Comparison of ENCODE assay signal across 8 mouse cellular contexts in genomic region chr17:27202919-27203357, GRCm38 (mm10). TPM values are rescaled to one million over a fixed set of nuclear protein-coding genes. Genes with fewer than 3 reads are reported as not detected.
DNase-seq lines count a peak whose midpoint lies in the region; ATAC-seq lines count a peak whose summit lies in the region.

No protein-coding gene starts in this region.

- no peaks in the 10 kb centered on the region for H3K27me3 ChIP-seq in kidney, embryonic 15.5 days
- no peaks in the 10 kb centered on the region for H3K27me3 ChIP-seq in intestine, embryonic 15.5 days (replicated peaks)

- peak overlapping the region; percentile 81 for H3K4me2 ChIP-seq in kidney, embryonic 15.5 days
- H3K4me2 ChIP-seq in intestine, embryonic 15.5 days (replicated peaks): peak overlapping the region; percentile 89

- H3K9ac ChIP-seq in kidney, embryonic 15.5 days: peak overlapping the region; percentile 96
- H3K9ac ChIP-seq in intestine, embryonic 15.5 days: peak overlapping the region; percentile 98

- H3K9me3 ChIP-seq in kidney, embryonic 15.5 days (replicated peaks): 0 out of 2 replicates have a peak, but pooled peaks cover 5% of the 10 kb centered on the region
- H3K9me3 ChIP-seq in intestine, embryonic 15.5 days: no peaks in the 10 kb centered on the region

- no peak for ATAC-seq in kidney, embryonic 15.5 days (replicated peaks; ENCODE audit: low FRiP score)
- ATAC-seq in intestine, embryonic 15.5 days: no peak
- no peak for ATAC-seq in monocyte, adult 5-6 weeks (replicated peaks; ENCODE audit: insufficient number of reproducible peaks, low FRiP score, low TSS enrichment, poor library complexity, severe bottlenecking)
- ATAC-seq in megakaryocyte-erythroid progenitor cell, adult 5-6 weeks (replicated peaks; ENCODE audit: low FRiP score, low TSS enrichment, poor library complexity, severe bottlenecking): no peak

- H3K27ac ChIP-seq in kidney, embryonic 15.5 days: peak overlapping the region; percentile 95; the same call in 1 of the 2 replicates
- no peak overlapping the region for H3K27ac ChIP-seq in brown adipose tissue, adult 24 weeks (replicated peaks; ENCODE audit: low read depth, low read length)
- H3K27ac ChIP-seq in intestine, embryonic 15.5 days: no peak overlapping the region; the same call in 1 of the 2 replicates

- 41% methylated on average over 14 of the region's 14 CpGs for WGBS in kidney, embryonic 15.5 days
- WGBS in intestine, embryonic 15.5 days: 36% methylated on average over 14 of the region's 14 CpGs

- H3K4me3 ChIP-seq in kidney, embryonic 15.5 days (replicated peaks): peak overlapping the region; percentile 90
- peak overlapping the region; percentile 88 for H3K4me3 ChIP-seq in brown adipose tissue, adult 24 weeks (ENCODE audit: insufficient read depth, low read depth, low read length)
- H3K4me3 ChIP-seq in intestine, embryonic 15.5 days (replicated peaks): peak overlapping the region; percentile 98

- H3K36me3 ChIP-seq in kidney, embryonic 15.5 days: peaks cover 45% of the 10 kb centered on the region
- peaks cover 22% of the 10 kb centered on the region for H3K36me3 ChIP-seq in intestine, embryonic 15.5 days

- H3K4me1 ChIP-seq in kidney, embryonic 15.5 days: peaks cover 61% of the 10 kb centered on the region
- peaks cover 5% of the 10 kb centered on the region for H3K4me1 ChIP-seq in brown adipose tissue, adult 24 weeks (ENCODE audit: control insufficient read depth, insufficient read depth, insufficient read length, low read length)
- H3K4me1 ChIP-seq in intestine, embryonic 15.5 days (replicated peaks): peaks cover 25% of the 10 kb centered on the region

- no peak for DNase-seq in kidney, adult 18-20 months
- DNase-seq in naive thymus-derived CD4-positive, alpha-beta T cell, adult 2 months (ENCODE audit: low read depth): peak; percentile 62
- DNase-seq in layer of hippocampus, postnatal 10 days (ENCODE audit: low spot score in 2 of 2): no peak

RNA-seq across cellular contexts. Expression of gene Lemd2, which starts 1.3 kb away (rescaled TPM):
- 13.3 and 16.7 TPM in 2 replicates for polyA plus RNA-seq in kidney, embryonic 15.5 days (2015; fragmentation: Nextera tagmentation; extraction: Ambion mirVana)
- 12.3 and 19.7 TPM in 2 replicates for polyA plus RNA-seq in brown adipose tissue, adult 24 weeks (2012; ENCODE audit: insufficient read depth, insufficient read length, missing spikeins)
- 10.9 and 12.2 TPM in 2 replicates for polyA plus RNA-seq in intestine, embryonic 15.5 days (2015; fragmentation: Nextera tagmentation; extraction: Ambion mirVana)
- 54.3 to 81.1 TPM (median 78.5 TPM) in 3 replicates for total RNA-seq in monocyte, adult 5-6 weeks (2017)
- 26.5 and 33.4 TPM in 2 replicates for total RNA-seq in megakaryocyte-erythroid progenitor cell, adult 5-6 weeks (2014; fragmentation: Nextera tagmentation)
- 15.0 and 31.4 TPM in 2 replicates for total RNA-seq in megakaryocyte-erythroid progenitor cell, adult 5-6 weeks (2017)
- 10 to 100 TPM; 48.4 to 56.2 TPM for total RNA-seq in layer of hippocampus, postnatal 10 days (2021)

RNA-seq across cellular contexts. Expression of gene Ip6k3, which starts 35.3 kb away (rescaled TPM):
- 0.10 and 0.27 TPM in 2 replicates for polyA plus RNA-seq in kidney, embryonic 15.5 days (2015; fragmentation: Nextera tagmentation; extraction: Ambion mirVana)
- polyA plus RNA-seq in brown adipose tissue, adult 24 weeks (2012; ENCODE audit: insufficient read depth, insufficient read length, missing spikeins): 0.44 TPM in 1 of 2 replicates, not detected in the other
- polyA plus RNA-seq in intestine, embryonic 15.5 days (2015; fragmentation: Nextera tagmentation; extraction: Ambion mirVana): 0.06 and 0.14 TPM in 2 replicates
- total RNA-seq in monocyte, adult 5-6 weeks (2017): 5.4 to 8.6 TPM (median 7.0 TPM) in 3 replicates
- total RNA-seq in megakaryocyte-erythroid progenitor cell, adult 5-6 weeks (2014; fragmentation: Nextera tagmentation): not detected in 2 replicates
- not detected in 2 replicates for total RNA-seq in megakaryocyte-erythroid progenitor cell, adult 5-6 weeks (2017)
- total RNA-seq in layer of hippocampus, postnatal 10 days (2021): not detected
